Mouse (Mus musculus): Measurements from ENCODE around the gene Polr1d. TPM values are rescaled to one million over a fixed set of nuclear protein-coding genes. Genes with fewer than 3 reads are reported as not detected.

The Polr1d gene
- polyA plus RNA-seq, 1 experiment from 2014 or later = 89.7 TPM

DNA sequence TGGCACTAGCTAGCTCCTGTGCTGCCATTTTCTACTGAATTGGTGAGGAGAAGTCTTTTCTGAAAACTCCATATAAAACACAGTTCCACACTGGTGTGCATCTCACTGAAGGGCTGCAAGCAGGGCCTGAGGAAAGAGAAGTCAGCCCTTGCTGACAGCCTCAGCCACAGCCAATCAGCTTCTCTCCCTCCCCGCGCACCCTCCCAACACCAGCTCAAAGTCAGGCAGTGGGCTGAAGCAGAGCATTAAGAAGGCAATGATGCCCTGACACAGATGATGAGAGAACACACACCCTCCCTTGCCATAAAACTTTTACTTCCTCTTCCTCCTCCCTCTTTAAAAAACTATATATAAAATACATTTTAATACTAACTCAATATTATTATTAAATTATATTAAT, 16.8 kb upstream of the Polr1d start:
- H3K36me3 ChIP-seq (ENCODE audit: control insufficient read depth, insufficient read depth, low read length) = no peaks in the 10 kb centered on the region
- H3K4me3 ChIP-seq (ENCODE audit: low read depth, low read length) = no peak overlapping the region
- H3K4me2 ChIP-seq (ENCODE audit: low read length) = no peak overlapping the region
- H3K9me3 ChIP-seq (replicated peaks; ENCODE audit: control insufficient read depth, low read length, poor library complexity, severe bottlenecking) = no peaks in the 10 kb centered on the region
- no peaks in the 10 kb centered on the region; the same call in 1 of the 2 replicates for H3K4me1 ChIP-seq (ENCODE audit: control insufficient read depth, insufficient read depth, low read length)
- ATAC-seq = no peak
- no peak overlapping the region for H3K27ac ChIP-seq (ENCODE audit: low read length)
- no peaks in the 10 kb centered on the region for H3K27me3 ChIP-seq (ENCODE audit: control insufficient read depth, insufficient read depth, low read depth, low read length)
- H3K9ac ChIP-seq (ENCODE audit: low read depth, low read length) = no peak overlapping the region
- 87% methylated on average over 2 of the region's 2 CpGs for WGBS

DNA sequence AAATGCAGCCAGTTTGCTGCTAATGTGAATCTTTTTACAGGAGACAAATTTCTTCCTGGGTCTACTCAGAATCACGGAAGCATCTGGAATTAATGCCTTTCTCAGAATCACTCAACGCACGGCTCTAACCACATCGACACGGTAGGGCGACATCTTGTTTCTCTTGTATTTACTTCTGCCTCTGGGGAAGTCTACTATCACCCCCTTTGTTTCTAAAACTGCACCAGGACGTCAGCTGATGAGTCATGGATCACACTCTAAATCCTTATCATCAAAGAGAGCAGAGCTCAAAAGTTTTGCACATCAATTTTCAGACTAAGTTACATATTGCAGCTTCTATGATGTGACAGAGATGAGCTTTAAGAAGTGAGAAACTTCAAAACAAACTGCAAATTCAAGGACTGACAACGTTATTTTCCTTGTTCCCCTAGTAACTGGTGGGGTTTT, 13.6 kb upstream of the Polr1d start:
- WGBS = 74% methylated on average over 8 of the region's 8 CpGs
- no peaks in the 10 kb centered on the region for H3K4me1 ChIP-seq (ENCODE audit: control insufficient read depth, insufficient read depth, low read length)
- H3K27me3 ChIP-seq (ENCODE audit: control insufficient read depth, insufficient read depth, low read depth, low read length) = no peaks in the 10 kb centered on the region
- no peaks in the 10 kb centered on the region for H3K36me3 ChIP-seq (ENCODE audit: control insufficient read depth, insufficient read depth, low read length)
- no peak overlapping the region for H3K27ac ChIP-seq (ENCODE audit: low read length)
- no peak for ATAC-seq
- no peak overlapping the region for H3K4me3 ChIP-seq (ENCODE audit: low read depth, low read length)
- H3K9ac ChIP-seq (ENCODE audit: low read depth, low read length) = no peak overlapping the region
- no peak overlapping the region for H3K4me2 ChIP-seq (ENCODE audit: low read length)
- no peaks in the 10 kb centered on the region for H3K9me3 ChIP-seq (replicated peaks; ENCODE audit: control insufficient read depth, low read length, poor library complexity, severe bottlenecking)

DNA sequence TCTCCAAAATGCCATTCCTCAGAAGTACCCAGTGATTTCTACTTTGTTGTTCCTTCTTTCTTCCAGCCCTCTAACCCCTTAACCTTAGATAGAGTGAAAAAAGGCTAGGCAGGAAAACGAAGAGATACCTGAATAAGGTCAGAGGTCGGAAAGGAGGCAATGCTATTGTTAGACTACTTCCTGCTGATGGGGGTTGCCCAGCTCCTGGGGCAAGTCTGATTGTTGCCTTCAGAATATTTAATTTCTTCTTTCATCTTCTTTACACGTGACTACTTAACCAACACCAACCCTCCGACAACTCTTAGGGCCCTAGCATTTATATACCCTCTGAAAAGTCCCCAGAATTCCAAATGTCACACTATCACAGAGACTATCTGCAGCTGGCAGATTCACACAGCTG, 10.7 kb upstream of the Polr1d start:
- Histone ChIP-seq H3K9ac (ENCODE audit: low read depth, low read length) (no peak overlapping the region), H3K36me3 (ENCODE audit: control insufficient read depth, insufficient read depth, low read length) (no peaks in the 10 kb centered on the region), H3K4me1 (ENCODE audit: control insufficient read depth, insufficient read depth, low read length) (no peaks in the 10 kb centered on the region), H3K27me3 (ENCODE audit: control insufficient read depth, insufficient read depth, low read depth, low read length) (no peaks in the 10 kb centered on the region), H3K4me3 (ENCODE audit: low read depth, low read length) (no peak overlapping the region), H3K27ac (ENCODE audit: low read length) (no peak overlapping the region), H3K4me2 (ENCODE audit: low read length) (no peak overlapping the region), H3K9me3 (replicated peaks; ENCODE audit: control insufficient read depth, low read length, poor library complexity, severe bottlenecking) (no peaks in the 10 kb centered on the region)
- 50% methylated on average over 4 of the region's 4 CpGs for WGBS
- ATAC-seq = no peak

DNA sequence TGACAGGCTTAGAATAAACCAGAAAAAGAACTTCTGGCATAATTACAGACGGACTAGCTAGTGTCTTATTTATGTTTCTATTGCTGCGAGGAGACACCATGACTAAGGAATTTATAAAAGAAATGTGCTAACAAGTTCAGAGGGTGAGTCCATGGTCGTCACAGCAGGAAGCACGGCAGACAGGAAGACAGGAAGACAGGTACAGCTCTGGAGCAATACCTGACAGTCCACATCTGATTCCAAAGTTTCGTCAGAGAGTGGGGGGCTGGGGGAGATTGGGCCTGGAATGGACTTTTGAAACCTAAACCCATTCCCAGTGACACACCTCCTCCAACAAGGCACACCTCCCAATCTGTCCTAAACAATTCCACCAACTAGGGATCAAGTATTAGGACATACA, 9.9 kb upstream of the Polr1d start:
- no peaks in the 10 kb centered on the region for H3K27me3 ChIP-seq (ENCODE audit: control insufficient read depth, insufficient read depth, low read depth, low read length)
- no peak overlapping the region for H3K27ac ChIP-seq (ENCODE audit: low read length)
- H3K4me1 ChIP-seq (ENCODE audit: control insufficient read depth, insufficient read depth, low read length) = no peaks in the 10 kb centered on the region
- no peaks in the 10 kb centered on the region for H3K9me3 ChIP-seq (replicated peaks; ENCODE audit: control insufficient read depth, low read length, poor library complexity, severe bottlenecking)
- H3K36me3 ChIP-seq (ENCODE audit: control insufficient read depth, insufficient read depth, low read length) = no peaks in the 10 kb centered on the region
- H3K4me2 ChIP-seq (ENCODE audit: low read length) = no peak overlapping the region
- no peak overlapping the region for H3K4me3 ChIP-seq (ENCODE audit: low read depth, low read length)
- no peak for ATAC-seq
- 84% methylated on average over 5 of the region's 5 CpGs for WGBS
- H3K9ac ChIP-seq (ENCODE audit: low read depth, low read length) = no peak overlapping the region

DNA sequence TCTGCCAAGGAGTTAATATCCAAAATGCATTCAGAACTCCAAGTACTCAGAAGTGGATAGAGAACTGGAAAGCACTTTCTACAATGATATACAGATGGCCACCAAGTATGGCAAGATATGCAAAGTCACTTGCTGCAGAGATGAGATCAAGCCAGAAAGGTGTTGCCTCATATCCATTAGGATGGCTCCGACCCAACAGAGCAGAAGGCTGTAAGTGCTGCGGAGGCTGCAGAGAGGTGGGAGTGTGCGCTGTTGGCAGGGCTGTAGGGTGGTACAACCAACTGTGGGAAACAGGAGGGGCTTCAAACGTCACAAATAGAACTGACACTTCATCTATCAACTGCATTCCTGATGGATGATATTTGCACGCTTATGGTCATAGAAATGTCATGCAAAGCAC, 8.0 kb upstream of the Polr1d start:
- Histone ChIP-seq H3K4me2 (ENCODE audit: low read length) (no peak overlapping the region), H3K4me3 (ENCODE audit: low read depth, low read length) (no peak overlapping the region), H3K36me3 (ENCODE audit: control insufficient read depth, insufficient read depth, low read length) (no peaks in the 10 kb centered on the region), H3K4me1 (ENCODE audit: control insufficient read depth, insufficient read depth, low read length) (no peaks in the 10 kb centered on the region), H3K9me3 (replicated peaks; ENCODE audit: control insufficient read depth, low read length, poor library complexity, severe bottlenecking) (no peaks in the 10 kb centered on the region), H3K27me3 (ENCODE audit: control insufficient read depth, insufficient read depth, low read depth, low read length) (no peaks in the 10 kb centered on the region), H3K9ac (ENCODE audit: low read depth, low read length) (no peak overlapping the region), H3K27ac (ENCODE audit: low read length) (no peak overlapping the region)
- 88% methylated on average over 5 of the region's 5 CpGs for WGBS
- ATAC-seq = no peak

DNA sequence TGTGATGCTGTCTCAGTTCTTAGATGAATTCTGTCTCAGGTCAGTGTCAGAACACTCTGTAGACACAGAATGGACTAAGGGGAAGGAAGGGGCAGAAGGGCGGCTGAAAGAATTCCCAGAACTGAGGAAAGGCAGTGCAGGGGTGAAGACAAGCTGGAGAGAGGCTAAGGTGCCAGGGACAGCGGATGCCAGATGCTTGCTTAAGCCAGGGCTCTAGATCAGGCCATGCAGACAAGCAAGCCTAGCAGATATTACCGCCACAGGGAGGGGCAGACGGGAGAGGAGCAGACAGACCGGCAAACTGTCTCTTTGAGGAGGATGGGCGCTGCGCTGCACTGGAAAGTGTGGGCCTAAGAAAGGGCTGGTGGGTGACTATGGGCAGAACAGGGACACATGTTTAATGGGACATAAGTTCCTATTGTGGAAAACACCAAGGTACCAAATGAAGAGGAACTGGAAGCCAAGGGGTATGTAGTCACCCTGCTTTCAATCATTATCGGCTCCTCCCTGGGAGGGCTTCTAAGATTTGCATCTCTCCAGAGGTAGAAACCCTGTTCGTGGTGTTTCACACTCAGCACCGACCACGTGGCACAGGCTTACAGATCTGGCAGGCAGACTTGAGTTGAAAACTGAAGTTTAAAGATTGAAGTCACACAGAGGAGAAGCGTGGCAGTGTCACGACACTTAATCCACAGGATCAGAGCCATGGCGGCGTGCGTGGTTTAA, 5.9 kb upstream of the Polr1d start:
- Histone ChIP-seq H3K27me3 (ENCODE audit: control insufficient read depth, insufficient read depth, low read depth, low read length) (no peaks in the 10 kb centered on the region), H3K9me3 (replicated peaks; ENCODE audit: control insufficient read depth, low read length, poor library complexity, severe bottlenecking) (no peaks in the 10 kb centered on the region), H3K9ac (ENCODE audit: low read depth, low read length) (no peak overlapping the region), H3K4me2 (ENCODE audit: low read length) (no peak overlapping the region), H3K27ac (ENCODE audit: low read length) (no peak overlapping the region), H3K4me1 (ENCODE audit: control insufficient read depth, insufficient read depth, low read length) (peaks cover 6% of the 10 kb centered on the region; the same call in 1 of the 2 replicates), H3K36me3 (ENCODE audit: control insufficient read depth, insufficient read depth, low read length) (no peaks in the 10 kb centered on the region), H3K4me3 (ENCODE audit: low read depth, low read length) (no peak overlapping the region)
- ATAC-seq = no peak
- WGBS = 77% methylated on average over 16 of the region's 16 CpGs

DNA sequence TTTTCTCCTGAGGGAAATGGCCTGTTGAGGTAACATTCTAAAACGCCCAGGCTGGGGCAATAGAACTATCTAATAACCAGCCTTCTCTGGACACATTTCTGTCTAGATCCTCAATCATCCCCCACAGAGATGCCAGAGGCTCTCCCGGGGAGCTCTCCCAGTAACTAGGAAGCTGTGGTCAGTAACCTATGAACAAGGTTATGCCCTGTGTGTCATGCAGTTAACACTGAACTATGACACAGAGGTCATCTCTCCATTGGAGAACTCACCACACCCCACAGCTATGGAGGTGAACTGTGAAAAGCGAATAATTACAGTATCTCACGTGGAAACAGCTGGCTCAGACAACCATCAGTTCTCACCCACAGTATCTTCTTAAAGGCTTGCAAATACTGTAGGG, 5.0 kb upstream of the Polr1d start:
- ATAC-seq = no peak
- H3K27ac ChIP-seq (ENCODE audit: low read length) = no peak overlapping the region
- WGBS = 68% methylated on average over 4 of the region's 4 CpGs

DNA sequence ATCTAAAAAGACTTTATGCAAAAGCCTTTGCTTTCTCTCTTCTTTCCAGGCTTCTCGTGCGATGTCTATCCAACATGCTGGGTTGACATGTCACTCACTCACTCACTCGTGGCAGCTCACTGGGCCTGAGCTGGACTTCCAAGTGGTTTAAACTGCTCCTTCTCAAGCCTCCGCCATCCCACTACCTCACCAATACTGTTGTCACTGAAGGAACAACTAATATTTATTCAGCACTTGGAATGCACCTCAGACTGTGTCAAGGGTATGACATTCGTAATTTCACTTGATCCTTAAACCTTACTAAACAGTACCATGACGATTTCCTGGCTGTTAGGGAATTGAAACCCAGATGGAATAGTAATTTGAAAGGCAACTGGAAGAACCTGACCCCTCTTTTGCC, 3.0 kb upstream of the Polr1d start:
- Histone ChIP-seq H3K9me3 (replicated peaks; ENCODE audit: control insufficient read depth, low read length, poor library complexity, severe bottlenecking) (no peaks in the 10 kb centered on the region), H3K36me3 (ENCODE audit: control insufficient read depth, insufficient read depth, low read length) (no peaks in the 10 kb centered on the region), H3K4me1 (ENCODE audit: control insufficient read depth, insufficient read depth, low read length) (peaks cover 16% of the 10 kb centered on the region), H3K4me3 (ENCODE audit: low read depth, low read length) (no peak overlapping the region), H3K4me2 (ENCODE audit: low read length) (no peak overlapping the region), H3K27me3 (ENCODE audit: control insufficient read depth, insufficient read depth, low read depth, low read length) (no peaks in the 10 kb centered on the region), H3K9ac (ENCODE audit: low read depth, low read length) (no peak overlapping the region), H3K27ac (ENCODE audit: low read length) (no peak overlapping the region)
- no peak for ATAC-seq
- WGBS = 85% methylated on average over 6 of the region's 6 CpGs

More for the DNA sequence above, 5.0 kb upstream of the Polr1d start:
- H3K9ac ChIP-seq (ENCODE audit: low read depth, low read length) = no peak overlapping the region
- no peaks in the 10 kb centered on the region for H3K27me3 ChIP-seq (ENCODE audit: control insufficient read depth, insufficient read depth, low read depth, low read length)
- H3K4me1 ChIP-seq (ENCODE audit: control insufficient read depth, insufficient read depth, low read length) = peaks cover 6% of the 10 kb centered on the region; the same call in 1 of the 2 replicates
- no peaks in the 10 kb centered on the region for H3K9me3 ChIP-seq (replicated peaks; ENCODE audit: control insufficient read depth, low read length, poor library complexity, severe bottlenecking)
- H3K36me3 ChIP-seq (ENCODE audit: control insufficient read depth, insufficient read depth, low read length) = no peaks in the 10 kb centered on the region
- H3K4me2 ChIP-seq (ENCODE audit: low read length) = no peak overlapping the region
- H3K4me3 ChIP-seq (ENCODE audit: low read depth, low read length) = no peak overlapping the region

DNA sequence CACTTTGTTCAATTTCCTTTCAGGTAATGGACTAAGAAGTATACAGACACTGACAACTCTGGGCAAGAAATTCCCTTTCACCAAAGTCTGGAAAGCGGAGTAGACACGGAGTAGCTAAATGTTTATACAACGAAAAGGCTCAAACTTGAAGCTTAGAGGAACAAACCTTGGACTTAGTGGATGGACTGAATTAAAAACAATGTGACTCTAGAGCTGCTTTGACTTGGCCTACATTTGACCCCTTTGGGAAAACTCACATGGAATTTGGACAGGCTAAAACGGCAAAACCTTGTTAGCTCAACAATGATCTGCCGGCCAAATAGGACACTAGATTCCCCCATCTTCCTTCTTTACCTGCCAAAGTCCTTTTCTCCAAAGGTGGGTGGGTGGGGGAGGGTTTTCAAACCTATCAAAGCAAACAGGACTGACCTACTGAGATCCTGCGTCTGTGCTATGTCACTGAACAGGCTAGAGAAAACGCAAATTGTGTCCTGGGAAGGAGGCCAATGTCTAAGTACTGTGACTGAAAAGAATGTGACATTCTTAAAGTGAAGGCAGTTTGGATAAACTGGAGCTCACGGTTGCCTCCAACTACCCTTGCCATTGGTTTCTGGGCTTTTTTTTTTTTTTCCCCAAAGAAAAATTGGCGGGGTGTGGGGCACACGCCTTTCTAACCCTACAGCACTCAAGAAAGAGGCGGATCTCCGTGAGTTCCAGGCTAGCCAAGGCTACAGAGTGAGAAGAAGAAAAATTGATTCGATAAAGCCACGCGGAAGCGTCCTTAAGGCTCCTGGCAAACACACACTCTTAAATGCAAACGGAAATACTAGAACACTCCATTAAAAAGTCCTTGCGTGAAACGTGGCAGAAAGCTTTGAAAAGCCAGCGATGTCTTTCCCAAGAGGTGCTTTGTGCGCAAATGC, 1.5 kb upstream of the Polr1d start:
- Histone ChIP-seq H3K27ac (ENCODE audit: low read length) (no peak overlapping the region), H3K36me3 (ENCODE audit: control insufficient read depth, insufficient read depth, low read length) (no peaks in the 10 kb centered on the region), H3K4me1 (ENCODE audit: control insufficient read depth, insufficient read depth, low read length) (peaks cover 16% of the 10 kb centered on the region), H3K4me3 (ENCODE audit: low read depth, low read length) (peak overlapping the region; percentile 92), H3K4me2 (ENCODE audit: low read length) (peak overlapping the region; percentile 94), H3K27me3 (ENCODE audit: control insufficient read depth, insufficient read depth, low read depth, low read length) (no peaks in the 10 kb centered on the region), H3K9me3 (replicated peaks; ENCODE audit: control insufficient read depth, low read length, poor library complexity, severe bottlenecking) (no peaks in the 10 kb centered on the region), H3K9ac (ENCODE audit: low read depth, low read length) (peak overlapping the region; percentile 75)
- WGBS = 19% methylated on average over 21 of the region's 21 CpGs
- ATAC-seq = no peak

All from midbrain, embryonic 16.5 days (tissue).